Mouse (Mus musculus) C2C12 (cell line): Measurements from ENCODE around the gene Pgk1.

Experiments used
- CEBPB ChIP-seq: IDR thresholded peaks from one replicate; pipeline ENCODE4 v1.6.1; 2011; ENCODE audit warnings: low read depth, mild to moderate bottlenecking, control low read depth, moderate library complexity
- CTCF ChIP-seq: IDR thresholded peaks from one replicate; pipeline ENCODE4 v1.5.1; 2011; ENCODE audit not compliant: control insufficient read depth, insufficient read depth, insufficient read length
- MAX ChIP-seq: IDR thresholded peaks from one replicate; pipeline ENCODE4 v1.6.1; 2011; ENCODE audit warnings: mild to moderate bottlenecking, control low read depth
- MYOD1 ChIP-seq: IDR thresholded peaks from one replicate; pipeline ENCODE4 v1.6.1; 2011; ENCODE audit warnings: low read depth; ENCODE audit not compliant: control insufficient read depth, insufficient read length
- MYOG ChIP-seq: IDR thresholded peaks from one replicate; pipeline ENCODE4 v1.6.1; 2011; ENCODE audit not compliant: control insufficient read depth, insufficient read length; ENCODE audit errors: extremely low read depth
- USF1 ChIP-seq: IDR thresholded peaks from one replicate; pipeline ENCODE4 v1.6.1; 2011; ENCODE audit warnings: low read depth, mild to moderate bottlenecking, control low read depth, moderate library complexity

DNA sequence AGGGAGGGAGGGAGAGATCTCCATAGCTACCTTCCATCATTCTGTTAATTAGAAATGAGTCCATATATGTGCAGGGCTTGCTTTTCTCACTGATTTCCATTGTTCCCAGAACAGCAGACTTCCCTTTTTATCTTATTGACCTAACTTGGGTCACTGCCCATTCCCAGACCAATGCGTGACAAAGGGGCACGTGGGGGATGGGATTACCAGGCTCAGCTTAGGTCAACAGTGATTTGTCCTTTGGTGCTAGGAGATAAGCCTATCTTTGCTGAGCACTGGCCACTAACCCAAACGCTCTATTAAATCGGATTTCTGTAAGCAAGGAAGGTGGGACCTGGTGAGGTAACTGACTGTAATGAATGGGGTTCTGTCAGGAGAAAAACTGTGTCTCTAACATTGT lies 2.6 kb upstream of the Pgk1 start:
- no peak for TF ChIP-seq CTCF
- no peak for TF ChIP-seq MYOG
- TF ChIP-seq CEBPB, result no peak
- TF ChIP-seq USF1, result no peak
- no peak for TF ChIP-seq MAX
- no peak for TF ChIP-seq MYOD1
